ENCODE assay signal across 19 mouse cellular contexts in the genomic region with DNA sequence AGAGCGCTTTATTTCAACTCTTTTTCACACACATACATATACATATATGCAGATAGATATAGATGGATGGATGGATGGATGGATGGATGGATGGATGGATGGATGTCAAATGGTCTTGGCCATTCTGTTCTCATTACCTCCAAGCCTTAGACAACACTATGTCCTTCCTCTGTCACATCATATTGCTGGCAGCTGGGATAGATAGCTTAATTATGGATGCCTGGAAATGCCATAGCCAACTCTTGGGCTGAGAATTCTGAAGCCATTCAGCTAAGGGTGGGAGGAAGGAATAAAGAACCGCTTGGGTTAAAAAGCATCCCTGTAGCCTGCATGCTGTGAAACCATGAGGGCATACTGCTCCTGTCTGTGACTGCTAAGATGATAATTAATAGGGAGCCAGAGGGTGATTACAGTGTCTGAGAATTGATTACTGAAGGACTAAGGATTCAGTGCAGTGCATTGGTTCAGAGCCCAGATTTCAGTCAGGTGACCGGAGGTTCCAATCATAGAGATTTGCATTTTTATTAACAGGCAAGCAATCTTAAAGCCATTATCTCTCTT.
DNase-seq lines count a peak whose midpoint lies in the region; ATAC-seq and TF ChIP-seq lines count a peak whose summit lies in the region.
"Had no signal": no experiment of that assay in that cellular context is flagged by ENCODE, and none has a peak within 500 bp of the region (broad histone marks: within the 10 kb centered on the region; RNA-seq: fewer than 3 reads in every experiment).

No protein-coding gene starts in this region.

- H3K27ac ChIP-seq in forebrain, embryonic 11.5 days (ENCODE audit: low read depth, low read length) = no peak overlapping the region
- H3K27ac ChIP-seq in forebrain, embryonic 10.5 days = no peak overlapping the region
- no peak overlapping the region for H3K27ac ChIP-seq in forebrain, embryonic 12.5 days
- H3K27ac ChIP-seq in hindbrain, embryonic 14.5 days = peak overlapping the region; percentile 7; the same call in 1 of the 2 replicates
- peak overlapping the region; percentile 22; the same call in 1 of the 2 replicates for H3K27ac ChIP-seq in midbrain, embryonic 16.5 days (ENCODE audit: low read length)
- H3K27ac ChIP-seq in thymus, adult 2 months (ENCODE audit: control insufficient read depth, insufficient read depth, low read length) = no peak overlapping the region
- H3K27ac ChIP-seq: embryonic facial prominence, embryonic 12.5 days; limb, embryonic 13.5 days; liver, embryonic 14.5 days had no signal

- H3K9ac ChIP-seq in forebrain, embryonic 11.5 days (ENCODE audit: low read length) = no peak overlapping the region
- H3K9ac ChIP-seq in forebrain, embryonic 12.5 days = no peak overlapping the region
- no peak overlapping the region for H3K9ac ChIP-seq in hindbrain, embryonic 14.5 days
- H3K9ac ChIP-seq in midbrain, embryonic 16.5 days (ENCODE audit: low read depth, low read length) = no peak overlapping the region
- H3K9ac ChIP-seq: embryonic facial prominence, embryonic 12.5 days; limb, embryonic 13.5 days; liver, embryonic 14.5 days had no signal

- no peak for DNase-seq in forebrain, embryonic 11.5 days (ENCODE audit: low spot score)
- DNase-seq in forebrain, embryonic 10.5 days (ENCODE audit: extremely low spot score, low spot score) = no peak
- DNase-seq in hindbrain, embryonic 14.5 days (ENCODE audit: low spot score) = no peak
- no peak for DNase-seq in kidney, postnatal 10 days
- no peak for DNase-seq in thymus, adult 2 months
- no peak for DNase-seq in left cerebral cortex, adult 8-10 months (ENCODE audit: low spot score in 2 of 2)
- DNase-seq: adrenal gland, adult 8-10 months; cerebellum, adult 11-12 months; heart, postnatal 14 days; right cerebral cortex, postnatal 14 days; thymus, postnatal 4 days had no signal

- H3K27me3 ChIP-seq in forebrain, embryonic 11.5 days (ENCODE audit: control insufficient read depth, insufficient read depth, low read length) = no peaks in the 10 kb centered on the region
- no peaks in the 10 kb centered on the region for H3K27me3 ChIP-seq in forebrain, embryonic 10.5 days (ENCODE audit: poor library complexity, severe bottlenecking)
- H3K27me3 ChIP-seq in forebrain, embryonic 12.5 days = no peaks in the 10 kb centered on the region
- no peaks in the 10 kb centered on the region for H3K27me3 ChIP-seq in hindbrain, embryonic 14.5 days (ENCODE audit: control insufficient read depth, insufficient read depth, low read length)
- H3K27me3 ChIP-seq in midbrain, embryonic 16.5 days (ENCODE audit: control insufficient read depth, insufficient read depth, low read depth, low read length) = no peaks in the 10 kb centered on the region
- H3K27me3 ChIP-seq in thymus, adult 2 months (ENCODE audit: control insufficient read depth, insufficient read depth, low read length) = no peaks in the 10 kb centered on the region
- H3K27me3 ChIP-seq: CH12.LX; embryonic facial prominence, embryonic 12.5 days; limb, embryonic 13.5 days had no signal

- TF ChIP-seq POLR2A in thymus, adult 2 months (IDR thresholded peaks at IDR 0.05; ENCODE audit: control insufficient read depth, extremely low read depth, insufficient read depth, low read length, poor library complexity) = no peak

- no peak overlapping the region for H3K4me2 ChIP-seq in forebrain, embryonic 11.5 days (ENCODE audit: low read depth, low read length, severe bottlenecking)
- H3K4me2 ChIP-seq in forebrain, embryonic 12.5 days = no peak overlapping the region
- no peak overlapping the region for H3K4me2 ChIP-seq in hindbrain, embryonic 14.5 days (replicated peaks)
- H3K4me2 ChIP-seq in midbrain, embryonic 16.5 days (ENCODE audit: low read length) = no peak overlapping the region
- H3K4me2 ChIP-seq: embryonic facial prominence, embryonic 12.5 days; heart, embryonic 11.5 days; limb, embryonic 13.5 days had no signal

- no peaks in the 10 kb centered on the region for H3K9me3 ChIP-seq in forebrain, embryonic 11.5 days (ENCODE audit: control insufficient read depth, low read length)
- no peaks in the 10 kb centered on the region for H3K9me3 ChIP-seq in forebrain, embryonic 10.5 days
- no peaks in the 10 kb centered on the region for H3K9me3 ChIP-seq in forebrain, embryonic 12.5 days
- no peaks in the 10 kb centered on the region for H3K9me3 ChIP-seq in hindbrain, embryonic 14.5 days (ENCODE audit: control insufficient read depth, low read length)
- no peaks in the 10 kb centered on the region for H3K9me3 ChIP-seq in midbrain, embryonic 16.5 days (replicated peaks; ENCODE audit: control insufficient read depth, low read length, poor library complexity, severe bottlenecking)
- H3K9me3 ChIP-seq: embryonic facial prominence, embryonic 12.5 days; limb, embryonic 13.5 days had no signal

- ATAC-seq in forebrain, embryonic 11.5 days (replicated peaks; ENCODE audit: low FRiP score) = peak; percentile 78
- peak; percentile 84 for ATAC-seq in forebrain, embryonic 12.5 days (ENCODE audit: low FRiP score)
- peak; percentile 76; the same call in 1 of the 2 replicates for ATAC-seq in hindbrain, embryonic 14.5 days (ENCODE audit: low FRiP score)
- ATAC-seq in midbrain, embryonic 16.5 days = peak; percentile 70
- ATAC-seq: lung, postnatal 0 days had no signal

- no peak for TF ChIP-seq CTCF in thymus, adult 2 months (IDR thresholded peaks at IDR 0.05; ENCODE audit: borderline replicate concordance, control insufficient read depth, extremely low read depth, insufficient read depth, low read length, poor library complexity)

- no peaks in the 10 kb centered on the region for H3K36me3 ChIP-seq in forebrain, embryonic 11.5 days (ENCODE audit: control insufficient read depth, insufficient read depth, low read length)
- no peaks in the 10 kb centered on the region for H3K36me3 ChIP-seq in forebrain, embryonic 10.5 days (replicated peaks)
- H3K36me3 ChIP-seq in forebrain, embryonic 12.5 days (replicated peaks) = no peaks in the 10 kb centered on the region
- H3K36me3 ChIP-seq in hindbrain, embryonic 14.5 days (replicated peaks; ENCODE audit: control insufficient read depth, insufficient read depth) = no peaks in the 10 kb centered on the region
- H3K36me3 ChIP-seq in midbrain, embryonic 16.5 days (ENCODE audit: control insufficient read depth, insufficient read depth, low read length) = no peaks in the 10 kb centered on the region
- no peaks in the 10 kb centered on the region for H3K36me3 ChIP-seq in thymus, adult 2 months (ENCODE audit: control insufficient read depth, insufficient read depth, low read length)
- H3K36me3 ChIP-seq: embryonic facial prominence, embryonic 12.5 days; limb, embryonic 13.5 days had no signal

- WGBS in forebrain, embryonic 11.5 days = 84% methylated on average over 3 of the region's 3 CpGs
- WGBS in forebrain, embryonic 10.5 days = 86% methylated on average over 3 of the region's 3 CpGs
- WGBS in forebrain, embryonic 12.5 days = 69% methylated on average over 3 of the region's 3 CpGs
- WGBS in hindbrain, embryonic 14.5 days = 62% methylated on average over 3 of the region's 3 CpGs
- WGBS in midbrain, embryonic 16.5 days = 60% methylated on average over 3 of the region's 3 CpGs
- 92% methylated on average over 3 of the region's 3 CpGs for WGBS in thymus, adult 2 months

- no peaks in the 10 kb centered on the region for H3K4me1 ChIP-seq in forebrain, embryonic 11.5 days (replicated peaks; ENCODE audit: control insufficient read depth, insufficient read depth, low read length)
- H3K4me1 ChIP-seq in forebrain, embryonic 10.5 days = 0 out of 2 replicates have a peak, but pooled peaks cover 2% of the 10 kb centered on the region
- no peaks in the 10 kb centered on the region for H3K4me1 ChIP-seq in forebrain, embryonic 12.5 days
- H3K4me1 ChIP-seq in hindbrain, embryonic 14.5 days (replicated peaks; ENCODE audit: control insufficient read depth, insufficient read depth, low read length) = no peaks in the 10 kb centered on the region
- H3K4me1 ChIP-seq in midbrain, embryonic 16.5 days (ENCODE audit: control insufficient read depth, insufficient read depth, low read length) = peaks cover 4% of the 10 kb centered on the region; the same call in 1 of the 2 replicates
- no peaks in the 10 kb centered on the region for H3K4me1 ChIP-seq in thymus, adult 2 months (replicated peaks; ENCODE audit: control insufficient read depth, insufficient read depth, low read length)
- H3K4me1 ChIP-seq: embryonic facial prominence, embryonic 12.5 days; limb, embryonic 13.5 days had no signal

- H3K4me3 ChIP-seq in forebrain, embryonic 11.5 days (ENCODE audit: low read depth, low read length) = no peak overlapping the region
- H3K4me3 ChIP-seq in forebrain, embryonic 10.5 days = no peak overlapping the region
- no peak overlapping the region for H3K4me3 ChIP-seq in forebrain, embryonic 12.5 days (replicated peaks)
- H3K4me3 ChIP-seq in hindbrain, embryonic 14.5 days (replicated peaks; ENCODE audit: low read length) = no peak overlapping the region
- H3K4me3 ChIP-seq in midbrain, embryonic 16.5 days (ENCODE audit: low read depth, low read length) = no peak overlapping the region
- no peak overlapping the region for H3K4me3 ChIP-seq in thymus, adult 2 months (ENCODE audit: control insufficient read depth, insufficient read depth, low read length)
- H3K4me3 ChIP-seq: embryonic facial prominence, embryonic 12.5 days; limb, embryonic 13.5 days had no signal

Comparison
In these comparisons a context has a peak if more than half of its experiments do, and no peak if none do; other contexts are left out.
1. H3K27ac ChIP-seq: peak in hindbrain, embryonic 14.5 days (single experiment) and midbrain, embryonic 16.5 days (single experiment); none in forebrain, embryonic 11.5 days (single experiment), forebrain, embryonic 10.5 days (single experiment), forebrain, embryonic 12.5 days (single experiment) and thymus, adult 2 months (single experiment).
2. Peak in every context shown above with its lines, with median percentiles within 50 percentile points of each other: ATAC-seq.